In the genomic region with DNA sequence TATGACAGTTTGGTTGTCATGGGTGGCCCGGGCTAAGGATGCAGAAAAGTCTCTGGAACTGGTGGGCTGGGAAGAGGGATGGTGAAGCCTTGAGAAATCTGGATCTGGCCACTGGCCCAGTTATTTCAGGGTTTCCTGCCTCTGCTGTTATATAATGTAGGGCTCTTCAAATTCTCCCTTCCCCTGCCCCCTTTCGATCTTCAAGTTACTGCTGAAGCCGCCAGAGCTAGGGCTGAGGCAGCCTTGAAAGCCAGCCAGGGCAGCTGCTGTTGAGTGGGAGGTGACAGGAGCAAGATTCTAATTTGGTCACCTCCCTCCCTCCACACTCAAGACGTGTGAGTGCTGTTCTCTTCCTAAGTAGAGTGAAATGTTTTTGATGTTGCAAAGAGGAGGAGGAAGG, we compare ENCODE assay signal across 8 mouse cellular contexts. TPM values are rescaled to one million over a fixed set of nuclear protein-coding genes. Genes with fewer than 3 reads are reported as not detected.
DNase-seq lines count a peak whose midpoint lies in the region; ATAC-seq lines count a peak whose summit lies in the region.

No protein-coding gene starts in this region.

- 72% methylated on average over 4 of the region's 4 CpGs for WGBS in forebrain, embryonic 16.5 days
- WGBS in forebrain, embryonic 14.5 days: 74% methylated on average over 4 of the region's 4 CpGs

- no peak overlapping the region for H3K9ac ChIP-seq in forebrain, embryonic 16.5 days (replicated peaks; ENCODE audit: low read depth, low read length)
- no peak overlapping the region for H3K9ac ChIP-seq in forebrain, embryonic 14.5 days (ENCODE audit: low read length)

- intact Hi-C loops in heart, postnatal 36 days (cut with DNase I): loop anchor here (2.0 to 5.0 kb wide), 2 partner anchors 44 to 85 kb away; a partner anchor contains a TSS

- H3K36me3 ChIP-seq in forebrain, embryonic 16.5 days (ENCODE audit: control insufficient read depth, insufficient read depth): no peaks in the 10 kb centered on the region
- H3K36me3 ChIP-seq in forebrain, embryonic 14.5 days (ENCODE audit: control insufficient read depth, insufficient read depth, low read length): no peaks in the 10 kb centered on the region

- DNase-seq in urinary bladder, postnatal 14 days (ENCODE audit: low spot score): peak; percentile 9
- no peak for DNase-seq in urinary bladder, adult 18-20 months (ENCODE audit: low spot score in 2 of 2)
- DNase-seq in heart, postnatal 36 days: peak; percentile 53
- DNase-seq in lung, adult 18-20 months: peak; percentile 41 to 60
- DNase-seq in testis, postnatal 10 days (ENCODE audit: low spot score): peak; percentile 73
- no peak for DNase-seq in retina, postnatal 1 day
- no peak for DNase-seq in forebrain, embryonic 14.5 days (ENCODE audit: low spot score)

- no peaks in the 10 kb centered on the region for H3K27me3 ChIP-seq in forebrain, embryonic 16.5 days (replicated peaks; ENCODE audit: control insufficient read depth, insufficient read depth, low read length)
- no peaks in the 10 kb centered on the region for H3K27me3 ChIP-seq in forebrain, embryonic 14.5 days (replicated peaks; ENCODE audit: control insufficient read depth, insufficient read depth, low read length)

- no peak for ATAC-seq in forebrain, embryonic 16.5 days
- no peak for ATAC-seq in forebrain, embryonic 14.5 days

- H3K27ac ChIP-seq in forebrain, embryonic 16.5 days (ENCODE audit: low read length): no peak overlapping the region
- no peak overlapping the region for H3K27ac ChIP-seq in forebrain, embryonic 14.5 days (ENCODE audit: low read depth, low read length)

- H3K4me1 ChIP-seq in forebrain, embryonic 16.5 days (replicated peaks; ENCODE audit: control insufficient read depth, insufficient read depth, low read length): no peaks in the 10 kb centered on the region
- no peaks in the 10 kb centered on the region for H3K4me1 ChIP-seq in forebrain, embryonic 14.5 days (ENCODE audit: control insufficient read depth, insufficient read depth, low read length)

- no peak overlapping the region for H3K4me3 ChIP-seq in forebrain, embryonic 16.5 days (replicated peaks; ENCODE audit: low read length)
- H3K4me3 ChIP-seq in forebrain, embryonic 14.5 days (ENCODE audit: low read depth, low read length): no peak overlapping the region

- no peak overlapping the region for H3K4me2 ChIP-seq in forebrain, embryonic 16.5 days (ENCODE audit: low read length)
- H3K4me2 ChIP-seq in forebrain, embryonic 14.5 days (ENCODE audit: low read length): no peak overlapping the region

- no peaks in the 10 kb centered on the region for H3K9me3 ChIP-seq in forebrain, embryonic 16.5 days (ENCODE audit: control insufficient read depth, low read length)
- H3K9me3 ChIP-seq in forebrain, embryonic 14.5 days (replicated peaks; ENCODE audit: control insufficient read depth, low read length): no peaks in the 10 kb centered on the region

RNA-seq across cellular contexts. Expression of a gene that starts 46.8 kb away (rescaled TPM):
- total RNA-seq in heart, postnatal 36 days (2021): 100 to 1,000 TPM in 1 of 2 experiments, 10 to 100 TPM in 1; 96.7 to 105 TPM
- polyA plus RNA-seq in forebrain, embryonic 16.5 days (2015; fragmentation: Nextera tagmentation; extraction: Ambion mirVana): 0.14 TPM in 2 replicates
- 0.10 and 0.15 TPM in 2 replicates for polyA plus RNA-seq in forebrain, embryonic 14.5 days (2014; fragmentation: Nextera tagmentation; extraction: Ambion mirVana)

RNA-seq across cellular contexts. Expression of a gene that starts 57.5 kb away (rescaled TPM):
- total RNA-seq in heart, postnatal 36 days (2021): not detected
- polyA plus RNA-seq in forebrain, embryonic 16.5 days (2015; fragmentation: Nextera tagmentation; extraction: Ambion mirVana): 0.94 and 0.98 TPM in 2 replicates
- polyA plus RNA-seq in forebrain, embryonic 14.5 days (2014; fragmentation: Nextera tagmentation; extraction: Ambion mirVana): 0.22 and 0.97 TPM in 2 replicates

Comparison
In these comparisons a context has a peak if more than half of its experiments do, and no peak if none do; other contexts are left out.
1. DNase-seq: peak in urinary bladder, postnatal 14 days (single experiment), heart, postnatal 36 days (2 of 2), lung, adult 18-20 months (2 of 2) and testis, postnatal 10 days (single experiment); none in urinary bladder, adult 18-20 months (0 of 2), retina, postnatal 1 day (single experiment) and forebrain, embryonic 14.5 days (single experiment).